Mouse (Mus musculus) kidney, embryonic 15.5 days (tissue): Measurements from ENCODE around the gene Lyst. TPM values are rescaled to one million over a fixed set of nuclear protein-coding genes. Genes with fewer than 3 reads are reported as not detected.

Experiments
- ATAC-seq: fragments of 200-750 bp; cut with Nextera tagmentation; replicated peaks from 2 replicates; pipeline ENCODE4 v1.8.0; 2017; ENCODE audit warnings: moderate TSS enrichment; ENCODE audit not compliant: low FRiP score
- H3K27ac ChIP-seq: fragments of 300-500 bp; sonication (generic); 2 replicates; pipeline ENCODE4 v1.5.1; 2015; ENCODE audit warnings: mild to moderate bottlenecking, inconsistent platforms
- H3K27me3 ChIP-seq: fragments of 300-500 bp; sonication (generic); 2 replicates; pipeline ENCODE4 v1.6.1; 2015; ENCODE audit warnings: inconsistent platforms
- H3K36me3 ChIP-seq: fragments of 300-500 bp; sonication (generic); 2 replicates; pipeline ENCODE4 v1.6.1; 2015; ENCODE audit warnings: inconsistent platforms
- H3K4me1 ChIP-seq: fragments of 300-500 bp; sonication (generic); 2 replicates; pipeline ENCODE4 v1.6.1; 2015; ENCODE audit warnings: inconsistent platforms
- H3K4me2 ChIP-seq: fragments of 300-500 bp; sonication (generic); 2 replicates; pipeline ENCODE4 v1.6.1; 2015; ENCODE audit warnings: moderate library complexity, mild to moderate bottlenecking, inconsistent platforms
- H3K4me3 ChIP-seq: fragments of 300-500 bp; sonication (generic); replicated peaks from 2 replicates; pipeline ENCODE4 v1.5.1; 2015; ENCODE audit warnings: mild to moderate bottlenecking, inconsistent platforms
- H3K9ac ChIP-seq: fragments of 300-500 bp; sonication (generic); 2 replicates; pipeline ENCODE4 v1.6.1; 2015; ENCODE audit warnings: mild to moderate bottlenecking, inconsistent platforms
- H3K9me3 ChIP-seq: fragments of 300-500 bp; sonication (generic); replicated peaks from 2 replicates; pipeline ENCODE4 v1.6.1; 2016; ENCODE audit warnings: inconsistent platforms
- WGBS: fragments of 180-500 bp; shearing (Covaris S2); methylation state at CpG from one replicate; pipeline ENCODE4 v1.1.7; 2015; ENCODE audit warnings: mixed read lengths; 5-methylcytosine and 5-hydroxymethylcytosine counted together
- polyA plus RNA-seq: library from polyadenylated mRNA; unstranded; fragments of >200 nt; fragmentation: Nextera tagmentation; extraction: Ambion mirVana; gene quantifications from 2 replicates; pipeline ENCODE4 v1.2.1, GENCODE M21; 2015

The Lyst gene
- polyA plus RNA-seq, 1 experiment from 2014 or later, result 4.2 TPM

- no peaks in the 10 kb centered on the region for H3K4me1 ChIP-seq
- H3K4me2 ChIP-seq, result no peak overlapping the region
- no peaks in the 10 kb centered on the region for H3K9me3 ChIP-seq
- H3K36me3 ChIP-seq, result no peaks in the 10 kb centered on the region
- H3K4me3 ChIP-seq, result no peak overlapping the region
- WGBS, result 28% methylated on average over 1 of the region's 1 CpGs
- no peak overlapping the region for H3K9ac ChIP-seq
- H3K27ac ChIP-seq, result no peak overlapping the region
- no peaks in the 10 kb centered on the region for H3K27me3 ChIP-seq
- no peak for ATAC-seq
These were observed 237.9 kb downstream of the Lyst start for GRCm38 (mm10) chr13:13828125-13828524.

Other genes starting within 250 kb of the Lyst start
- gene Gpr137b, start 196.4 kb upstream of the Lyst start, polyA plus RNA-seq, result 17.4 and 22.4 TPM in 2 replicates
- 87.0 and 104 TPM in 2 replicates for gene Nid1, start 152.8 kb upstream of the Lyst start, polyA plus RNA-seq
- 0.64 and 1.4 TPM in 2 replicates for gene Gng4, start 193.7 kb downstream of the Lyst start, polyA plus RNA-seq